Mouse (Mus musculus): ENCODE measurements around the gene Ormdl1.
"Not testable (repeated sequence)": the region's sequence is repeated elsewhere in the genome, so short reads cannot be mapped to it uniquely, and the experiment has no call there.

The Ormdl1 gene

GRCm38 (mm10) chr1:53296581-53297383 lies at the start of gene Ormdl1, which contains the start of the genes Pms1 and Gm28778:
Ormdl1 (plus strand) TSS chr1:53297095.
Pms1 (minus strand) TSS chr1:53297018.
Gm28778 (plus strand) TSS chr1:53297111.
- peak; percentile 93 for DNase-seq (ENCODE audit: low read depth, low spot score)
- no peaks in the 10 kb centered on the region for H3K27me3 ChIP-seq (ENCODE audit: control insufficient read depth, insufficient read depth, low read length, poor library complexity, severe bottlenecking)
- 0 out of 2 replicates have a peak, but pooled peaks cover 3% of the 10 kb centered on the region for H3K36me3 ChIP-seq (ENCODE audit: control insufficient read depth, insufficient read depth, low read length, poor library complexity, severe bottlenecking)

DNA sequence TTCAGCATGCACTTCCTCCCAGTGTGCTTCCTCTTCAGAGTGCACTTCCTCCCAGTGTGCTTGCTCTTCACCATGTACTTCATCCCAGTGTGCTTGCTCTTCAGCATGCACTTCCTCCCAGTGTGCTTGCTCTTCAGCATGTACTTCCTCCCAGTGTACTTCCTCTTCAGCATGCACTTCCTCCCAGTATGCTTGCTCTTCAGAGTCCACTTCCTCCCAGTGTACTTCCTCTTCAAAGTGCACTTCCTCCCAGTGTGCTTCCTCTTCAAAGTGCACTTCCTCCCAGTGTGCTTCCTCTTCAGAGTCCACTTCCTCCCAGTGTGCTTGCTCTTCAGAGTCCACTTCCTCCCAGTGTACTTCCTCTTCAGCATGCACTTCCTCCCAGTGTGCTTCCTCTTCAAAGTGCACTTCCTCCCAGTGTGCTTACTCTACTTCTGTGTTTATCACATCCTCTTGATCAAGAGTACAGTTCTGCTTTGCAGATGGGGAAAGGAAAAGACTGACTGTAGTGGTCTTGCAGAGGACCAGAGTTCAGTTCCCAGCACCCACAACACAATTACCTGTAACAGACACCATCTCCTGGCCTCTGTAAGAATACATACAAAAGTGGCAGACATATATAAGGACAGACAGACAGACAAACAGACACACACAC lies 31.8 kb upstream of the Ormdl1 start:
- not testable (repeated sequence) for H3K27me3 ChIP-seq (ENCODE audit: control insufficient read depth, insufficient read depth, low read length, poor library complexity, severe bottlenecking); H3K36me3 ChIP-seq (ENCODE audit: control insufficient read depth, insufficient read depth, low read length, poor library complexity, severe bottlenecking)
- peak; percentile 63 for DNase-seq (ENCODE audit: low read depth, low spot score)

DNA sequence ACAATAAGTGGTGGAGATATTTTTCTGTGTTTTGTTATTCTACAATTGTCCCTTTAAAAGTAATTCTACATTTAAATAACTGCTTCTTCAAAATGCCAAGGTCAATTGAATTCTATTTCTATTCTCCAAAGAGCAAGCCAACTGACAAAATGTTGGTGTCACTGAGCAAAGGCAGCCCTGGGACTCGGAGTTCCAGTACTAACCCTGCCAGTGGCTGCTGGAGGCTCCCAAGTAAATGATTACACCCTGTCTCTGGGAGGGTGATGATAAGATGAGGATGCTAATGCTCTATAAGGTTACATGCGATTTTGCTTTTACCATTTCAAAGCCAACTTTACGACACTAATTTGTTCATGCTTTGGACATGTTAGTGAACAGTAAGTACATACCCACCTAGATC lies 27.0 kb upstream of the Ormdl1 start:
- H3K27me3 ChIP-seq (ENCODE audit: control insufficient read depth, insufficient read depth, low read length, poor library complexity, severe bottlenecking), result no peaks in the 10 kb centered on the region
- no peaks in the 10 kb centered on the region for H3K36me3 ChIP-seq (ENCODE audit: control insufficient read depth, insufficient read depth, low read length, poor library complexity, severe bottlenecking)
- DNase-seq (ENCODE audit: low read depth, low spot score), result no peak

DNA sequence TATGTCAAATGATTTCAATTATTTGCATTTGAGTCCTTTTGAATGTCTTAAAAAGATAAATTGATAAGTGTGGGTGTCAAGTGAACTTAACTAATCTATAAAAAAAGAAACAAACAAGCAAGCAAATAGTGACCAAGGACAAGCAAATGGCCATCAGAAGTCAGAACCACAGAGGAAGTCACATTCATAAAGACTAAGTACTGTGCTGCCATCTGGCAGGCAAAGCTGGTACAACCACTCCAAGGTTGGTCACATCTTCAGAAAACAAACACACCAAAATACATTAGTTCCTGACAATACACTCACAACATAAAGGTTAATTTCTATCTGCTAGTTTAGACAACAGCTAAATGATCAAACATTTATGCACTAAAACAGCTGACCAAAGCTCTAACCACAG lies 24.2 kb upstream of the Ormdl1 start:
- H3K27me3 ChIP-seq (ENCODE audit: control insufficient read depth, insufficient read depth, low read length, poor library complexity, severe bottlenecking), result no peaks in the 10 kb centered on the region
- DNase-seq (ENCODE audit: low read depth, low spot score), result peak; percentile 27
- no peaks in the 10 kb centered on the region for H3K36me3 ChIP-seq (ENCODE audit: control insufficient read depth, insufficient read depth, low read length, poor library complexity, severe bottlenecking)

GRCm38 (mm10) chr1:53291197-53291596 lies 5.7 kb upstream of the Ormdl1 start:
- no peak for DNase-seq (ENCODE audit: low read depth, low spot score)
- Histone ChIP-seq H3K36me3 (ENCODE audit: control insufficient read depth, insufficient read depth, low read length, poor library complexity, severe bottlenecking) (no peaks in the 10 kb centered on the region), H3K27me3 (ENCODE audit: control insufficient read depth, insufficient read depth, low read length, poor library complexity, severe bottlenecking) (no peaks in the 10 kb centered on the region)

DNA sequence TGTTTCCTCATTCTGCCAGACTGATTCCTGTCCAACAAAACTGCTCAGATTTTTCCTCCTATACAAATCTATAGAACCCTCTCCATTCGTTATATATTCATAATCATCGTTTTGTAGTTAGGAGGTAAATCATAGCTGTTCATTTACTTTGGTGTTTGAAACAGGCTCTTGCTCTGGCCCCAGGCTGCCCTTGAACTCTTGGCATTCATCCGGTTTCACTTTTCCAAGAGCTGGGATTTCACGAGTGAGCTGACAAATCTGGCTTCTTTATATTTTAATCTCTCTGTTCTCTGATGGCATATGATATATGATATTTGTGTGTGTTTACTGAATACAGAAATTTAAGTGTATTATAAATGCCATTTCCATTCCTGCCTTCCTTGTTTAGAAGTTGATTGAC lies 3.6 kb downstream of the Ormdl1 start:
- Histone ChIP-seq H3K36me3 (ENCODE audit: control insufficient read depth, insufficient read depth, low read length, poor library complexity, severe bottlenecking) (0 out of 2 replicates have a peak, but pooled peaks cover 10% of the 10 kb centered on the region), H3K27me3 (ENCODE audit: control insufficient read depth, insufficient read depth, low read length, poor library complexity, severe bottlenecking) (no peaks in the 10 kb centered on the region)
- no peak for DNase-seq (ENCODE audit: low read depth, low spot score)

- no peaks in the 10 kb centered on the region for H3K27me3 ChIP-seq (ENCODE audit: control insufficient read depth, insufficient read depth, low read length, poor library complexity, severe bottlenecking)
- 0 out of 2 replicates have a peak, but pooled peaks cover 1% of the 10 kb centered on the region for H3K36me3 ChIP-seq (ENCODE audit: control insufficient read depth, insufficient read depth, low read length, poor library complexity, severe bottlenecking)
- peak; percentile 82 for DNase-seq (ENCODE audit: low read depth, low spot score)
Observed at GRCm38 (mm10) chr1:53312989-53313967, 16.4 kb downstream of the Ormdl1 start, which contains the start of gene Osgepl1. Osgepl1 (plus strand) TSS chr1:53313624.

GRCm38 (mm10) chr1:53321662-53322344 lies 24.9 kb downstream of the Ormdl1 start:
- Histone ChIP-seq H3K27me3 (ENCODE audit: control insufficient read depth, insufficient read depth, low read length, poor library complexity, severe bottlenecking) (no peaks in the 10 kb centered on the region), H3K36me3 (ENCODE audit: control insufficient read depth, insufficient read depth, low read length, poor library complexity, severe bottlenecking) (peaks cover 9% of the 10 kb centered on the region; the same call in 1 of the 2 replicates)
- DNase-seq (ENCODE audit: low read depth, low spot score), result no peak

- Histone ChIP-seq H3K27me3 (ENCODE audit: control insufficient read depth, insufficient read depth, low read length, poor library complexity, severe bottlenecking) (no peaks in the 10 kb centered on the region), H3K36me3 (ENCODE audit: control insufficient read depth, insufficient read depth, low read length, poor library complexity, severe bottlenecking) (peaks cover 9% of the 10 kb centered on the region; the same call in 1 of the 2 replicates)
- no peak for DNase-seq (ENCODE audit: low read depth, low spot score)
Observed at GRCm38 (mm10) chr1:53323254-53323653, 26.4 kb downstream of the Ormdl1 start.

DNA sequence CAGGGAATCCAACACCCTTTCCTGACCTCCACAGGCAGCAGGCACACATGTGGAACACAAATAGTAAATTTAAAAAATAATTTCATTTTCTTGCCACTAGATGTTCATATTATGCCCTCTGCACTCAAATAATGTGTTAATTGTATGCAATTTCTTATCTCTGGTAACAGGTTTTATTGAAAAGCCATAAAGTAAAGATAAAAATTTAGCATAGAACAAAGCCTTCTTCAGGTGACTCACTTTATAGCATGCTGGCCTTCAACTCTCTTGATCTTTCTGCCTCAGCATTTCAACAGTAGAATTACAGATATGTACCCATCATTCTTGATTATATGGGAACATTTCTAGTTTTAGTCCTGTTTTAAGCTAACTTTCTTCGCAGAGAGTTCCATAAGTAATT lies 27.4 kb downstream of the Ormdl1 start:
- H3K27me3 ChIP-seq (ENCODE audit: control insufficient read depth, insufficient read depth, low read length, poor library complexity, severe bottlenecking), result no peaks in the 10 kb centered on the region
- H3K36me3 ChIP-seq (ENCODE audit: control insufficient read depth, insufficient read depth, low read length, poor library complexity, severe bottlenecking), result peaks cover 9% of the 10 kb centered on the region; the same call in 1 of the 2 replicates
- DNase-seq (ENCODE audit: low read depth, low spot score), result no peak

DNA sequence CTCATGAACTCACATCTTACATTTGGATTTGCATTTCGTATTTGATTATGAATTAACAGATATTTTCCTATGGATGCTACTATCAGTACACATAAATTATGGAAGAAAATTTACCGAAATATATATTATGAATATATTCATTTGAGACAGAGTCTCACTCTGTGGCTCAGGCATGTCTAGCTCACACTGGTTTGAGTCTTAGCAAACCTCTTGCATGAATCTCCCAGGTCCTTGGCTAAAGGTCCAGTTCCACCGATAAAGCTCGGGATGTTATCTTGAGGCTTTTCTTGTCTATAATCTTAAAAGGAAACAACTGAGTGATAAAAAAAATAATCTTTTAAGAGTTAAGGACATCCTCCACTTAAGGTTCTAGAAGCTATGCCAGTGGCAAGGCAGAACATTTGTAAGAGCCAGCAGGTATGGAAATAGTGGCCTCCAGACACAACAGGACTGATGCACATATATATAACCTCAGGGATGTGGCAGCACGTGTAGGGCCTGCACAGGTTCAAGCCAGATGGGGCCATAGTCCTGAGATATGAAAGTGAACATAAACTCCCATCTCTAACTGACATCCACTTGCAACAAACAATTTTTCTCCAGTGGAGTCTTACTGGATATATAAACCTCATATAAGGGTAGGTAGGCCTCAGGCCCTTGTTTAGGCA lies 28.1 kb downstream of the Ormdl1 start:
- peaks cover 8% of the 10 kb centered on the region; the same call in 1 of the 2 replicates for H3K36me3 ChIP-seq (ENCODE audit: control insufficient read depth, insufficient read depth, low read length, poor library complexity, severe bottlenecking)

GRCm38 (mm10) chr1:53333527-53333926 lies 36.6 kb downstream of the Ormdl1 start:
- not testable (repeated sequence) for DNase-seq (ENCODE audit: low read depth, low spot score); H3K36me3 ChIP-seq (ENCODE audit: control insufficient read depth, insufficient read depth, low read length, poor library complexity, severe bottlenecking); H3K27me3 ChIP-seq (ENCODE audit: control insufficient read depth, insufficient read depth, low read length, poor library complexity, severe bottlenecking)

More for the DNA sequence above, 28.1 kb downstream of the Ormdl1 start:
- no peak for DNase-seq (ENCODE audit: low read depth, low spot score)
- no peaks in the 10 kb centered on the region for H3K27me3 ChIP-seq (ENCODE audit: control insufficient read depth, insufficient read depth, low read length, poor library complexity, severe bottlenecking)

- Histone ChIP-seq H3K27me3 (ENCODE audit: control insufficient read depth, insufficient read depth, low read length, poor library complexity, severe bottlenecking) (no peaks in the 10 kb centered on the region), H3K36me3 (ENCODE audit: control insufficient read depth, insufficient read depth, low read length, poor library complexity, severe bottlenecking) (no peaks in the 10 kb centered on the region)
- no peak for DNase-seq (ENCODE audit: low read depth, low spot score)
Observed at GRCm38 (mm10) chr1:53335465-53335864, 38.6 kb downstream of the Ormdl1 start.
